Mouse (Mus musculus) megakaryocyte, embryonic 14.5 days (primary cell): ENCODE measurements at regions not wholly inside any gene's neighbourhood (a gene's known extent, or its start where the extent isn't known, plus 50 kb on each side); places are given as distances from the start of the nearest gene placed in this dataset.

Experiments used
- H3K27me3 ChIP-seq: replicated peaks from 2 replicates; pipeline ENCODE3; 2012; ENCODE audit warnings: inconsistent platforms
- H3K36me3 ChIP-seq: replicated peaks from 2 replicates; pipeline ENCODE3; 2012; ENCODE audit warnings: low read length, inconsistent platforms, mixed read lengths
- H3K4me1 ChIP-seq: 2 replicates; pipeline ENCODE4 v1.6.1; 2012; ENCODE audit warnings: inconsistent platforms
- H3K4me3 ChIP-seq: replicated peaks from 2 replicates; pipeline ENCODE3; 2012; ENCODE audit warnings: moderate library complexity, mild to moderate bottlenecking, inconsistent platforms
- H3K9me3 ChIP-seq: 2 replicates; pipeline ENCODE4 v1.6.1; 2012; ENCODE audit warnings: inconsistent platforms
- FLI1 ChIP-seq: IDR thresholded peaks from 2 replicates; pipeline ENCODE4 v1.6.1; 2012; ENCODE audit warnings: low read length, inconsistent platforms, mixed read lengths
- GATA1 ChIP-seq: IDR thresholded peaks from 3 replicates; pipeline ENCODE4 v1.6.1; 2012; ENCODE audit warnings: mixed read lengths, low read length, inconsistent platforms, borderline replicate concordance

DNA sequence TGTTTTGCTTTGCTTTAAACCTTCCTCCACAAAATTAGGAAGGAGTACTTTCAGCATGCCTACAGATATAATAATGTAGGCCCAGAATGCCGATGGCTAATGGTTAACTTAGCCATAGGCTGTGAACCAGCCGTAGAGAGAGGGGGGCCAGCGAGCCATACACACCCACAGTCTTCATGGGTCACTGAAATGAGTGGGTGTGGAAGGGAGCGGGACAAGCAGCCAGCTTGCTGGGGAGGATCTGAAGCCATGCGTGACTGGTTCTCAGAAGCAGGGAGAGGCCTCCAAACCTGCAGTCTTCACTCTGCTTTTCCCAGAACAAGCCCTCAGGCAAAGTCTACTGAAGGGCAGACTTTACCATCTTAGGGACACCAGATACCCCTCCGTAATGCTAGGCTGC lies 50.8 kb upstream of the Ptpn13 start:
- Histone ChIP-seq H3K4me1 (peaks cover 18% of the 10 kb centered on the region), H3K9me3 (peaks cover 17% of the 10 kb centered on the region), H3K4me3 (no peak overlapping the region), H3K36me3 (no peaks in the 10 kb centered on the region), H3K27me3 (peaks cover 48% of the 10 kb centered on the region)
- TF ChIP-seq GATA1 (no peak), FLI1 (no peak)

DNA sequence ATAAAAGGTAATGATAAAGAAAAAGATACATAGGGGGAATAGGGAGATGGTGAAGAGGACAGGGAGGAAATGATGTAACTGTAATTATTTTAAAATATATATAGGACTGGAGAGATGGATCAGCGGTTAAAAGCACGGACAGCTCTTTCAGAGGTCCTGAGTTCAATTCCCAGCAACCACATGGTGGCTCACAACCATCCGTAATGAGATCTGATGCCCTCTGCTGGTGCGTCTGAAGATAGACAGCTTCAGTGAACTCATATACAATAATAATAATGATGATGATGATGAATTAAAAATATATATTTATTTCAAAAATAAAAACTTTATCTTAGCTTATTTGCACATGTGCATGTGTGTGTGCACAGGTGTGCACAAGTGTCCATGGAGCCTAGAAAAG lies 51.9 kb upstream of the Ptpn13 start:
- TF ChIP-seq FLI1 = no peak
- no peak for TF ChIP-seq GATA1
- Histone ChIP-seq H3K4me3 (no peak overlapping the region), H3K36me3 (no peaks in the 10 kb centered on the region)

GRCm38 (mm10) chr5:103370456-103370855 lies 54.5 kb upstream of the Ptpn13 start:
- no peak for TF ChIP-seq GATA1
- TF ChIP-seq FLI1 = no peak

More for the DNA sequence above, 51.9 kb upstream of the Ptpn13 start:
- peaks cover 39% of the 10 kb centered on the region for H3K27me3 ChIP-seq
- peaks cover 12% of the 10 kb centered on the region for H3K9me3 ChIP-seq
- peaks cover 18% of the 10 kb centered on the region for H3K4me1 ChIP-seq

DNA sequence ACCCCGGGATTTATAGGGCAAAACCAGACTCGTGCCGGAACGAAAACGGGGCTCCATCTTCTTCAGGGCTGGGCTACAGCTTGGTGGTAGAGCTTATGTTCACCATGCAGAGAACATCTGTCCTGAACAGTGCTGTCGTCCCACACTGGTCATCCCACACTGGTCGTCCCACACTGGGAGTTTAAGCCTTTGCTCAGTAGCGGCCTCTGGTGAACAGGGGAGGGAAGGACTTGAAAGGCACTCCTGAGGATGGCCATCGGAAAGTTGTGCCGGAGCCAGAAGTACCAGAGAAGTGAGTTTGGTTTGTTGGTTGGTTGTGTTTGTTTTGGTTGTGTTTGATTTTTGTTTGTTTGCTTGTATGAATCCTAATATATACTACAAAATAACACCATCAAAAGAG lies 56.0 kb upstream of the Ptpn13 start:
- Histone ChIP-seq H3K27me3 (peaks cover 12% of the 10 kb centered on the region), H3K9me3 (peaks cover 12% of the 10 kb centered on the region), H3K4me3 (no peak overlapping the region), H3K4me1 (no peaks in the 10 kb centered on the region), H3K36me3 (no peaks in the 10 kb centered on the region)
- no peak for TF ChIP-seq FLI1
- no peak for TF ChIP-seq GATA1

More at GRCm38 (mm10) chr5:103370456-103370855, 54.5 kb upstream of the Ptpn13 start:
- peaks cover 18% of the 10 kb centered on the region for H3K27me3 ChIP-seq
- no peaks in the 10 kb centered on the region for H3K36me3 ChIP-seq
- H3K9me3 ChIP-seq = peaks cover 12% of the 10 kb centered on the region
- H3K4me1 ChIP-seq = no peaks in the 10 kb centered on the region
- no peak overlapping the region for H3K4me3 ChIP-seq

- TF ChIP-seq GATA1 (no peak), FLI1 (no peak)
- peaks cover 6% of the 10 kb centered on the region for H3K9me3 ChIP-seq
These were observed 57.8 kb upstream of the Ptpn13 start for GRCm38 (mm10) chr5:103367201-103367671.

DNA sequence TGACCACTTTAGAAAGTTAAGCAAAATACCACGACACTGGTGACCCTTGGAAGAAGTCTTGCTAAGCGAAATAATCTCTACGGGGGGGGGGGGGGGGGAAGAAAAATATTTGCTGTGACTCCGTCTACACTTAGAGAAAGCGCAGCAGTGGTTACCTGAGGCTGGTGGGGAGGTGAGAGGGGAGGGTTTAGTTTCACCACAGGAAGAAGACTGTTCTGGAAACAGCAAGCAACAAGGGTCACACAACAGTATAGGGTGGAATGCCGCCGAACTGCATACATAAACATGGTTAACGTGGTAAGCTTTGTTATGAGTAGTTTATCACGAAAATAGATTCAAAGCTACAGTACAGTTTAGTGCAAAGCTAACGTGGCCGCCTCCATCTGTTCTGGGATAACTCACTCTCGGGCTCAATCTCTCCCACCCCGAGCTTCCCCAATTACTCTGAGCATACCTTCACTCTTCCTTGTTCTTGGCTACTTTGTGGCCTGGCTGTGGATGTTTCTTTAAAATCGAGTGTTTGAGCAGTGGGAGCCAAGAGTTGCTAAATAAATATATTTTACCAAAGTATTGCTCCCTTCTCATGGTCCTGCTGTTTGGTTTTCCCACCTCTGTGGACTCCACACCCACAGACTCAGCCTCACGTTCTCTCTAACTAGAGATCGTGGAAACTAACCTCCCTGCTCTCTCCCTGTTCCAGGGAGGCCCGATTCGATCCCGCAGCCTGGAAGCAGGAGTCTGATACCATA lies 59.1 kb upstream of the Ptpn13 start:
- TF ChIP-seq FLI1 (no peak), GATA1 (no peak)
- H3K4me3 ChIP-seq = no peak overlapping the region
- peaks cover 2% of the 10 kb centered on the region; the same call in 1 of the 2 replicates for H3K9me3 ChIP-seq
- H3K36me3 ChIP-seq = no peaks in the 10 kb centered on the region
- H3K27me3 ChIP-seq = peaks cover 7% of the 10 kb centered on the region
- no peaks in the 10 kb centered on the region for H3K4me1 ChIP-seq

More at GRCm38 (mm10) chr5:103367201-103367671, 57.8 kb upstream of the Ptpn13 start:
- H3K4me3 ChIP-seq = no peak overlapping the region
- H3K27me3 ChIP-seq = peaks cover 7% of the 10 kb centered on the region
- no peaks in the 10 kb centered on the region for H3K4me1 ChIP-seq
- H3K36me3 ChIP-seq = no peaks in the 10 kb centered on the region

DNA sequence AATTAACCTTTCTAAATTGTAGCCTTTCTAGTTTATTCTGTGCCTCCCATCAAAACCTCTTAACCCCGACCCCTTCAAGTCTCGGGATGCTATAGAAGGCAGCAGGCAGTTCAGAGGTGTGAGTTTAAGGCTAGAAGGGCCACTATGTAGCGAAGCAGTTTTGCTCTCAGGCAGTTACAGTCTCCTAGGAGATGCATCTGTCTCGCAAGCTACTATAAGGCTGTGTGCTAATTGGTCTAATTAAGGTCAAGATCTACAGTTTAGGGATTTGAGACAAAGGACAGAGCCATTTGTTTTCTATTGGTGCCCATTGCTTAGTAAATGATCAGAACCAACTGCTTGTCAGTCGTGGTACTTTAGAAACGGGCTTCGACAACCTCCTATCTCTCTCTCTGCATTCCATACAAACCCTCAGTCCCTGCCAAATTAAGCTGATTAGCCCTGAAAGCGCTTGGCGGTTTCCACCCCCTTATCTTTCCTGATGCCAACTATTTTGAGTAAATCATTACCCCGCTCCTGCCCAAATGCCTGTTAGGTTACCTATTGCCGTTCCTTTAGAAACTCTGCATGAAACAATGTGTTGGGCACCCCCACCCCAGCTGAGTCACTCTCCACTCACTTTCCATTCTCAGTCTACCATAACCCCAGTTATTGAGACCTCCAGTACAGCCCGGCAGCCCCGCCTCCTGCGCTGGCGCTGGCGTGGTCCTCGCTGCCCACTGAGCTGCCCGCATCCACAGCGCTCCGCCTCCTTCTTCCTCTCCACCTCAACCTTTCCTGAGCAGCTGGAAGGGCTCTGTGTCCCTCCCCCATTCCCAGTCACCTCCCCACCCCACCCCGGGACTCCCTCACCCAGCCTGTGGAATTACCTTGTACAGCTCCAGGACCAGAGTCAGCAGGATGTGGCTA lies 59.9 kb upstream of the Ptpn13 start:
- Histone ChIP-seq H3K4me3 (no peak overlapping the region), H3K27me3 (peaks cover 7% of the 10 kb centered on the region), H3K4me1 (no peaks in the 10 kb centered on the region), H3K9me3 (peaks cover 2% of the 10 kb centered on the region; the same call in 1 of the 2 replicates), H3K36me3 (no peaks in the 10 kb centered on the region)
- TF ChIP-seq GATA1 = no peak
- no peak for TF ChIP-seq FLI1

GRCm38 (mm10) chr5:103360775-103361247 lies 64.2 kb upstream of the Ptpn13 start:
- Histone ChIP-seq H3K36me3 (no peaks in the 10 kb centered on the region), H3K4me1 (0 out of 2 replicates have a peak, but pooled peaks cover 4% of the 10 kb centered on the region), H3K4me3 (no peak overlapping the region), H3K9me3 (no peaks in the 10 kb centered on the region), H3K27me3 (peaks cover 7% of the 10 kb centered on the region)
- no peak for TF ChIP-seq FLI1
- no peak for TF ChIP-seq GATA1

GRCm38 (mm10) chr5:103360360-103360759 lies 64.6 kb upstream of the Ptpn13 start:
- peaks cover 7% of the 10 kb centered on the region for H3K27me3 ChIP-seq
- no peak overlapping the region for H3K4me3 ChIP-seq
- H3K36me3 ChIP-seq = no peaks in the 10 kb centered on the region
- H3K4me1 ChIP-seq = 0 out of 2 replicates have a peak, but pooled peaks cover 4% of the 10 kb centered on the region
- no peaks in the 10 kb centered on the region for H3K9me3 ChIP-seq
- TF ChIP-seq FLI1 (no peak), GATA1 (no peak)
